Mouse (Mus musculus) CD4-positive, CD25-positive, alpha-beta regulatory T cell, adult 4 months (primary cell): Measurements from ENCODE around the gene Il3. TPM values are rescaled to one million over a fixed set of nuclear protein-coding genes. Genes with fewer than 3 reads are reported as not detected.
"Not testable (repeated sequence)": the region's sequence is repeated elsewhere in the genome, so short reads cannot be mapped to it uniquely, and the experiment has no call there.

Experiments used
- ATAC-seq: one replicate; pipeline ENCODE4 v1.8.0; 2017
- polyA plus RNA-seq, 2 experiments: library from polyadenylated mRNA; unstranded; fragments of 100-300 nt; shearing (Covaris generic); gene quantifications; one replicate each; pipeline ENCODE4 v1.2.1; 2017

Gene Il3
- not detected for polyA plus RNA-seq

DNA sequence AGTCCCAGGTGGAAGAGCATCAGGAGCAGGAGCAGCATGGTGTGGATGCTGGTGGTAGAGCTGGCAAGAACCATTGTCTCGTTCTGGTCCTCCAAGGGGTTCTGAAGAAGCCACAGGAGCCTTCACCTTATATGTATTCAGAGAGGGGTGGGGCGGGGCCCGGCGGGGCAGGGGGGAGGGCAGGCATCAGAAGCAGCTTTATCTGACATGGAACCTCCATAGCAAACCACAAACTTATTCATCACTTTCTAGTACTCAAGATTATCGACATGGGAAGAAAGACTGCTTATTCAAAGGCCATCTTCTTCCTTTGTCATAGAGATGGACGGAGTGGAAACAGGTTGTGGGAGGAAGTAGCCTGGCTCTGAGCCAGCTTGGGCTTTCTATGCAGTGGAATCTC is at the start of gene Il3:
TSS of gene Il3 (minus strand) at position 101 of the 400 bp plus-strand sequence.
- no peak for ATAC-seq

DNA sequence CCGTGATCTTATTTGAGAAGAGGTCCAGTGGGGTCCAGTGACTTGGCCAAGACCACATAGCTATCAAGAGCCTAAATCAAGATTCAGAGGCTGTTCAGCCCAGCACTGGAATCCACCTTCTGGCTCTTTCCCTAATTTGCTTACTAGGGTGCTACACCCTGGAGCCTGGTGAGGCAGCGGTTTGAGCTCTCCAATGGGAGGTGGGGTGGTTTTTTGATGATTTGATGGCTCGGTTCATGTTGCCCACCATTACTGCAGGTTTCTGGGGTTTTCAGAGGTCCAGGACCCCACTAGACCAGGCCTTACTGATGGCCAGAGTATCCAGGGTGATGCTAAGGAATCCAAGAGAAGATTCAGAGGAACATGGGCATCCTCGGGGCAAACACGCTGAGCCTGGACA is 48.3 kb upstream of the Il3 start:
- no peak for ATAC-seq

DNA sequence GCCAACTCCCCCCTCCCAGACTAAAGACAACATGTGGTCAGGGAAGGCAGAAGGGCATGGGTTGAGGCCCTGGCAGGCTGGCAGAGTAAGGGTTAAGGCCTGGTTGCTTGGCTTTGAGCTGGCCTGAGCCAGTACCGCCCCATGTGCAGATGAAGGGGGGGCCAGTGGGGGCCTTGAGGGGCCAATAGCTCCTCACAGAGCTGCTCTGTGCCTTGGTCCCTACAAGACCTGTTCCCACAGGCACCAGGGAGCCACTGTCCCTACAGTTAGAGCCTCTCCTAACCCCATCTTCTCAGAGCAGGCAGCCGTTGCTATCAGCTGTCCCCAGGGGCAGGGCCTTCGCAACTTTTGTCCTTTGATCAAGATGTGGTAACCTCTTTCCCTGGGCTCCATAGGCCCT is 47.7 kb upstream of the Il3 start:
- ATAC-seq = no peak

DNA sequence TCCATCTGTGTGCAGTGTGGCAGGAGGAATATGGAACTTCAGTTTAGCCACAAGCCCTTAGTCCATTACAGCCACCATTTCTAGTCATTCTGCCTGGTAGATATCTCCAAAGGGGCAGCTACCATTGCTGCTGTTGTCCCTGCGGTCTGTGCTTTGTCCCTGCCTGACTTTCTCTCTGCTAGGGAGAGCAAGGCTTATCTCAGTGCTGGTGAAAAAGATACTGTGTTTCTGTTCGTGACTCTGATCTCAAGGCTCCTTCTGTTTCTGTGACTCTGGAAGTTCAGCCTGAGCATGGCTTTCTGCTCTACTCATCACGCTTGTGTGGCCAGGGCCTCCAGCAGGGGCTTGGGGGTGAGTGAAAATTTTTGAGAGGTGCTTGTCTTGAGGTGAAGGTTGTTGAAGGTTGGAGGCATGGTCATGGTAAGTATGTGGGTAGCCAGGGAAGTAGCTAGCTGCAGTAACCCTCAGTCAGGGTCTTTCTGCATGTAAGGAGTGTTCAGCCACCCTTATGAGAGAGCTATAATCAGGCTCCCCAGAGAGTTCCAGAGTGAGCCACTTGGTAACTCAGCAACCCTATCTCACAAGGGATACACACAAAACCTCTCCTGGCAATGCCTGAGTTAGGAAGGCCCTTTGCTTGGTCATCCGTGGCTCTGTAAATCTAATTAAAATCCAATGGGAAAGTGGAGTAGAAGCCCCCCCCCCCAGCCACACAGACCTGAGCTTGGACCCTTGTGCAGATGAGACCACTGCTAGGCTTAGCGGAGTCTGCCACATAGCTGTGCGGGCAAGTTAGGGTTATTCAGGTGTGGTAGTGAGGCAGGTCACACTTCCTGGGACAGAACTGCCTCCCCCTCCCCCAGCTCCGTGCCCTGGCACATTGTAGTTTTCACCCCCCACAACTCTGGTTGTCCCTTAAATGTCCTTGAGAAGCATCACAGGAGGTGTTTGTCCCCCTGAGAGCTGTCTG is 46.6 kb upstream of the Il3 start:
- ATAC-seq = no peak

DNA sequence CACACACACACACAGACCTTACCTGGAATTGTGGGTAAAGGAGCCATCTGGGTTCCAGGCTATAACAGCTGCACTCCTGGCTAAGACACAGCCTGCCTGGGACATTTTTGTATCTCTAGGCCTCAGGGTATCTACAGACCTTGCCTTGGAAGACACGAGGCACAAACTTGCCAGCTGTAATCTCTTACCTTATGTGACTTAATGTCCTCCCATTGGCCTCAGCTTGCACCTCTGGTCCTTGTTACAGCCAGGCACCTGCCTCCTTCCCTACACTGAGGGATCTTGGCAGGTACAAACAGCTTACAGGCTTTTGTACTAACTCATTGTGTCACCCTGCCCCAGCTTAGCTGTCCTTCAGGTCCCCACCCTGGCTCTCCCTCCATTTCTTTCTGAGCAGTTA is 45.5 kb upstream of the Il3 start:
- ATAC-seq = no peak

DNA sequence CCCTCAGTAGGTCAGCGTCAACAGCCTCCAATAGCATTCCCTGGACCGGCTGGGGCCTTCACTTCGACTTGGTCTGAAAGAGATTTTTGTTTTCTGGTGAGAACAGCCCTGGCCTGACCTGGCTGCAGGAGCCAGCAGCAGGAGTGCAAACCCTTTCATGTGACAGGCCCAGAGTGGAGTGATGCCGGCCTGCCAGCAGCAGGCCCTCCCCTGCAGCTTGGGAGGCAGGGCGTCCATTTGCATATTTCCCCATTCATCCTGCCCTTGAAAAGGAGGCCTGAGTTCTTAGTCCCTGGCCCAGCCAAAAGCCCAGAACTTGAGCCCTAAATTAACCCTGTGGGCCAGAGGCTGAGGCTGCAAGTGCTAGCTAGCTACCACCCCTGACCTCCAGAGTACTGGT is 44.9 kb upstream of the Il3 start:
- no peak for ATAC-seq

DNA sequence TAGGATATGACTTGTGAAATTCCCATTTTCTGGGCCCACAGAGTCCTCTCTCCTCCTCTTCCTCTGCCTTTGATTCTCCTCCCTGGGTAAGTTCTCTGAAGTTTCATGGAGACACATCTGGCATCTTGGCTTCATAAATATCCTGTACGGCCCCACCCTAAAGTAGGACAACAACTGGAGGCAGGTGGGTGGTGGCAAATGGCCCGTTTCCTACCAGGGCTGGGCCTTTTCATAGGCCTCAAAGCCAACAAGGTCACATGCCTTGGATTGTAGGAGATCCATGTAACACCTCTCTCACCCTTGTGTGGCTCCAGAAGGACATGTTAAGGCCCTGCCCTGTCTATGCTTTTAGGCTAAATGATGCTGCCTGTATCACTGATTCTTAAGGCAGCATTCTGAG is 43.5 kb upstream of the Il3 start:
- ATAC-seq = no peak

DNA sequence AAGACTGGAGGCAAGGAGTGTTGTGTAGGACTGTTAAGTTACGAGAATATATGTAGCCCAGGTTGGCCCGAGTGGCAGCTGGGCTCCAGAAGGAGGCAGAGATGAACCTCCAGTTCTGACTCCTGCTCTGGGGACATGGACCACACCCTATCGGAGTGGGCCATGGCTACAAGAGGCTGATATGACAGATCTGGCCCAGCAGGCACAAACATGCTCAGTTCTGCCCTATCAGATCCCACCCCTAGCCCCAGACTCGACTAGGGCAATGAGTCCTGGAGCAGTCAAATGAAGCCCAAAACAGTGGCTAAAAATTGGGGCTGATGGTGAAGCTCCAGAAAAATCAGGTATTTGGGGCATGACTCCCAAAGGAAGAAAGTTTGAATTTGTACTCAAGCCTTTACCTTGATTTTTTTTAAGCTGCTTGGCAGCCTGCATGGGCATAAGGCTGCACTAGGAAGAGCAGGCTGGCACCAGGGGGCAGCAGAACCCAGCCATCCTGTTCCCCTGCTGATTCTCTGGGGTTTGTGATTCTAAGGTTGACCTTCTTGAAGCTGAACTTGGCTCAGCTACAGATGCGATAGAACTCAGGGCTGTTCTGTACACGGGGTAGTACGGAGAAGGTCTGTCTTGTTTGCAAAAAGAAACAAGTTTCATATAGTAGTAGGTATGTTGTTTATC is 40.2 kb upstream of the Il3 start:
- ATAC-seq = no peak

DNA sequence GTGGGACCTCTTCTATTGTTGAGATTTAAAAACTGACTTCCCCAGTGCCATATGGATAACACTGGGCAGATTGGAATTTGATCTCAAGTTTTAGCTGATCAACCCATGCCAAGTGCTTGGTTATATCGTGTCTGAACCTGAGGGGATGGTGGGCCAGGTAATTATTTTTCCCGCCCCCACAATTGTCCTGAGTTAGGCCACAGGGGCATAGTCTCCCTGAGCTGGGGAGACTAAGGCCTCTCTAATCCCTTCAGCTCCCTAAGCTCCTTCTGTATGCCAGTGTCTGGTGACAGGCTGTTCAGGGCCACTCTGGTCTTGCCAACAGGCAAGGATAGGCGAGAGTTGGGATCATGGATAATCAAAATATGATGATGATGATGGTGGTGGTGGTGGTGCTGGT is 38.3 kb upstream of the Il3 start:
- ATAC-seq = no peak

DNA sequence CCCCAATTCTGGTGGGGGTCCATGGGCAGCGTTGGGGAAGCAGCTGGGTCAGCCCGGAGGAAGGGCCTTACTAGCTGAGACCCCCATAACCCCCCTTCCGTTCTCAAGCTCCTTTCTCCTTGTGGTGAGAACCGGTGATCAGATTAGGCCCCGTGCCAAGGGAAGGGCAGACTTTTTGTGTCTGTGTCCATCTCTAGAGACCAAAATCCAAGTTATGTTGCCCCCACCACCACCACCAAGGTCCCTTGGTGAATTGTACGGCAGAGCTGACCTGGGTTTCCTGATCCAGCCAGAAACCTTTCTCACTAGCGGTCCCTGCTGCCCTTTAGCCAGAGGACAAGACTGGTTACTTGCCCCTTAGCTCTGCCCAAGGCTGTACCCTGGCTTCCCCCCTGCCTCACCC is 37.4 kb upstream of the Il3 start:
- ATAC-seq = no peak

DNA sequence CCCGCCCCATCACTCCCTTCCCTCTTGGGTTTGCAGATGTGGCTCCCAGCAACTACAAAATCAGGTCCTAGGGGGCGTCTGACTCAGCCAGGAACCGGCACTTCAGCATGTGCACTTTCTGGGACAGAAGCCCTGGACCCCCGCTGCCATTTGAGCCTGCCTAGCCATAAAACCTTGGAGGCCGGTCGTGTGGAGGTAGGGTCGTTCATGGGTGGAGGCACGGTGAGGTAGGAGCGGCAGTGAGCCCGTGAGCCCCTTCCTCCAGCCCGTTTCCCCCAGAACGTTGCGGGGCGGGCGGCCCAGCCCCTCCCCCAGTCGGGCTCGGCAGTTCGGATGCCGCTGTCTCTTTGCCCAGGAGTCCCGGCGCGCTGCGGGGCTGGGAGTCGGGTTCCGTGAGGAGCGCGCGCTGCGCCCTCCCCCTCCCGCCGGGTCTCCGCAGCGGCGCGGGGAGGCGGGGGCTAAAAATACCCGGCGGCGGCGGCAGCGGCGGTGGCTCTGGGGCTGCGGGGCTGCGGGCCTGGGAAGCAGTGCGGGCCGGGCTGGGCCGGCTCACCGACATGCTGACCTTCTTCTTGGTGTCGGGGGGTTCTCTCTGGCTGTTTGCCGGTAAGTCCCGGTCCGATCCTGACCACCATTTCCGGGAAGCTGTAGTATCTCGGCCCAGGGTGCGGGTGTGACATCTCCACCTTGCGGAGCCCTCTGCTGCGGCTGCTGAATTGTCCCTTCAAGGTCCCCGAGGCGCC is 36.8 kb upstream of the Il3 start, which contains the start of gene Acsl6:
TSS of gene Acsl6 (plus strand) at position 71 of the 743 bp plus-strand sequence.
- ATAC-seq = no peak

DNA sequence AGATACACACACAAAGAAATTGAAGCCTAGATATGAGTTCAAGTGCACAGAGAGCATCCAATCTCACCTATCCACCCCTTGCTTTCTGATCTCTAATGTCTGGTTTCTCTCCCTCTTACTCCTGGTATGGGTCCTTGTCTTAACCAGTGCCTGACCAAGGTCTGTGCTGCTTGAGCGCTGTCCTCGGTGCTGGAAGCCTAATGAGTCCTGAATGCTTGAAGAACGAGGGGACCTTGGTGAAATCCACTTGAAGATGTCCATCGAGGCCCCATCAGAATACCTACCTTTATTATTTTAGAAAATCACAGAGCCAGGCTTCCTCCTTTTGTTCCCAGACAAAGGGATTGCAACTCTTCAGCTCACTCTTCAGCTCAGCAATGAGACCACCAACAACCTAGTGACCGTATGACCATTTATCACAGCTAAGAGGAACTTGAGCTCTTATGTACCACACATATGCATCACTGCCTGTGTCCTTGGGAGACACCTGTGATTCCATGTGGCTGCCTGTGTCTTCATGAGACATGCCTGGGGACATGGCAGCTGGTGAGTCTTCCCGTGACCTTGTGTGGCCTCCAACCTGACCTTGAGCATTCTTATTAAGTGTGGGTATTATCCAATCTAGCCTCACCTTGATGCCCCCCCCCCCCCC is 36.1 kb upstream of the Il3 start:
- ATAC-seq = no peak

DNA sequence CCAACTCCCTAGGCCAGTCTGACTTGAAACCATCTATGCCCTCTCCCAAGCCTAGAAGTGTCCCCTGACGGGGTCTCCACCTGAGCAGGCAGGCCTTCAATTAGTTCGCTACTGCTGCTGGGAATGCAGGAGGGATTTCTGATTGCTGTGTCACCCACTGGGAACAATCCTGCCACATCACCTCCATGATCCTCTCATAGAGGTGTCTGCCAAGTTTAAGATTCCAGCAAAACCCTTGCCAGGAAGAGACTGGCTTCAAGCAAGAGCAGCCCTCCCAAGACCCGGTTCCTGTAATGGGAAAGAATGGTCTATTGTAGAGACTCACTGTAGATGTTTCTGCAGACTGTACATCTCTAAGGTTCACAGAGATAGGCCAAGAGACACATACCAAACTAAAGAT is 35.5 kb upstream of the Il3 start:
- ATAC-seq = no peak

DNA sequence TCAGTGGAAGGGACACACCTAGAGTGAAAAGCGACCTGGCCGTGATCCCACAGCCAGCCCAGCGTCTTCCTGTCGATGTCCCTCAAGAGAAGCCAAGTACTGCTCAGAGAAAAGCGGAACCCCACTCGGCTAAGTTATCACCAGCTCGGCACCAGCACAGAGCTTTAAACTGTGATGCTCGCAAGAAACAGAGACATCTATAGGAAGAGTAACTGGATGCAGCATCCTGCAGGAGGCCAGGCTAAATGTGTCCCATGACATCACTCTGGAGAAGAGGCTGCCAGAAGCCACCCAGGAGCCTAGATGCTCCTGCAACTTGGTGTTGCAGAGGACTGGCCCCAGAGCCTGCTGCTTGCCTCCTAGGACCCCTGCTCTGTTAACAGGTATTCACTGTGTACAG is 34.9 kb upstream of the Il3 start:
- no peak for ATAC-seq

DNA sequence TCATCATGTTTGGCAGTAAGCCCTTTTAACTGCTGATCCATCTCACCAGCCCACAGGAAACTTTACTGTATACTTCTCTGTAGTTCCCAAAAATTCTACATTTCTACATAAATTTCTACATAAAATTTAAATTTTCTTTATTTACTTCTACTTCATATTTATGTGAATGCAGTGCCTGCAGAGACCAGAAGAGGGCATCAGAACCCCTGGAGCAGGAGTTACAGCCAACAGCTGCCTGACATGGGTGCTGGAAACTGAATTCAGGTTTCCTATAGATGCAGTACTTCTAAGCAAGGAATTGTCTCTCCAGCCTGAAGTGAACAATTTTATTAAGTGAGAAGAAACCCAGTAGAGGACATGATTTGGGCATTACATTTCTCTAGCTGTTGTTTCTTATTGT is 31.7 kb upstream of the Il3 start:
- ATAC-seq = no peak

DNA sequence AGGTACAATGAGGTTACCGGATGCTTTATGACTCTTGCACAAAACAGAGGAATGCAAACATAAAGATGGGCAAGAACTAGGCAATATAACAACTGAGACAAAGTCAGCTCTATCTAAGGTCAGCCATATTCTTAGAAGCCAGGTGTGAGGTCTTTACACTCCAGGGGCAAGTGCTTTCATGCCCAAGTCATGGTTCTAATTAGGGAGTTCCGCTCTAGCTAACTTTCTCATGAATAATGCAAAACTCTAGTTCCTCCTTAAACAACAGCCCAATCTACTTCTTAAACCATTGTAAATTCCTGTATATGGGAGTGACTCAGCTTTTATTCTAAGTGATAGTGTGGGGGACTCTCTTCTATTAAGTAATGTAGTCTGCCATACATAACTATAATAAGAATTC is 30.4 kb upstream of the Il3 start:
- not testable (repeated sequence) for ATAC-seq

DNA sequence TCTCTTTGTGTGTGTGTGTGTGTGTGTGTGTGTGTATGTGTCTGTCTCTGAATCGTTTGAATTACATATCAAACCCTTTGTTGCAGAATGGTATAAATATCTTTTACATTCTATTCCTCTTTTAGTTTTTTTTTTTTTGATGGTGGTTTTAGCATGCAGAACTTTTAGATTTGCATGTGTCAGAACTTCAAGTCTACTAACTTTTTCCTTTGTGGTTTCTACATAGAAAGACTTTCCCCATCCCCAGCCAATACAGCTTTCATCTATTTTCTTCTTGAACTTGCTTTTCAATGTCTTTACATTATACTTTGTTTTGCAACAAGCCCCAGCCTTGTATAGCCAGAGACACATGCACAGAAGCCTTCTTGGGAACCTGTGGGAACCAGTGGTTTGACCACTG is 29.7 kb upstream of the Il3 start:
- no peak for ATAC-seq

DNA sequence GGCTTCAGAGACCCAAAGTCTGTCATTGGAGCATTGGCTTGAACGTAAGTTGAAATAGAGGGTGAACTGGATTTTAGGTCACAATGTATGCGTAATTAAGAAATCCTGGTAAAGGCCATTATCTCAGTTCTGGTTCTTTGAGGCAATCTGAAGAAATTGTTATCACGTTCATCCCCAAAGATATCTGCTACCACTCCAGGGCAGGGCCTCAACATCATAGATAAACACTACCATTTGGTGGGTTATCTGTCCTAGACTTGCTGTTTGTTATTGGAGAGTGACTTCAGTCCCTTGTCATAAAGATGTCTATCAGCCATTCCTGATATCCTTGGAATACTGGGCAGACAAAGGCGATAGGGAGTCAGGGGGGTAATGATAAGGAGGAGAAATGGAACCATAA is 28.9 kb upstream of the Il3 start:
- ATAC-seq = no peak

DNA sequence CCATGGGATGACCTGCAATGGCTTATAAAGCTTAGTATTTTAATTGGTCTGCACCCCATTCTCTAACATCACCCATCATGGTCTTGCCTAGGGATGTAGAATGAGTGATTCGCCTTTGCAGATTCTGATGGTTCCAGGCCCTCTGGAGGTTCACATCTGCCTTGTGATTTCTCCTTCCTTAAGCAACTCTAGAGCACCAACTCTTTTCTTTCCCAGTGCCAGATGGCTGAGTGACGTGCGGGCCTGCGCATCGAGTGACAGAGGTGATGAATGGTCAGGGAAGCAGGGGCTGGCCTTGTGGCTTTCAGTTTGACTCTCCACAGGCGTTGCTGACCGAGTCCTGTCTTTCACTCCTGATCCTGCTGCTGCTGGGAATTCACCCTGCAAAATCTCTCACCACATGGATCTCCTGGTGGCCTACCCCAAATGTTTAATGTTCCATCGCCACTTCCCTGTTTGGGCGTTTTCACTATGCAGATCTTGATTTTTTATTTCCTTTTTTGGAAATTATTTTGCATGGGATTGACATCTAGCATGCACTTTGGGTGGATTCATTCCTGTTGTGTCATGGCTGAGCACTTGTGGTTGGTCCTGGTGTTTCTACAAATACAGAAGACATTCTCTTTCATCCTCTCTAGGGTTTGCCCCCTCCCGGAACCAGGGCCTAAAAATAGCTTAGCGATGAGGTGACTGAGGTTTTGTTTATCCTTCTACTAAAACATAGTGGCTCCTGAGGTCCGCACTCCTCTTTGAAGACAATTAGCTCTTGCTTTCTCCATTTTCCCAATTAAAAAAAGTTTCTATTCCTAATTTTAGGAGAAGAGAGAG is 27.1 kb upstream of the Il3 start:
- no peak for ATAC-seq

DNA sequence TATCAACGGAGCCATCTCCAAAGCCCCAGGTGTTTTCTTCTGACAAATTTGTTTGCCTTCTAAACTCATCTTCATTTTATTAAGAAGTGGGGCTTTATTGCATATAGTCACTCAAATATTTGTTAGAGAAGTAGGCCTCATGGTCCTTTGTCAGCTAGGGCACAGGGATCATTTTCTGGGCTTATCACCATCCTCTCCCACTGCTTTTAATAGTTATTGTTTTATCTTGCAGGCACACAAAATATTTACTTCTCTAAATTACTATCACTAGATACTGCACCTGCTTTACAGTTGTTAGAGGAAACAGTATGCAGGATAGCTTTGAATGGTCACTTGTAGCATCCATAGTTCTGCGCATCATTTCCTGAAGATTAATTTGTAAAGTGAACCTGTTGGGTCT is 25.1 kb upstream of the Il3 start:
- ATAC-seq = no peak

DNA sequence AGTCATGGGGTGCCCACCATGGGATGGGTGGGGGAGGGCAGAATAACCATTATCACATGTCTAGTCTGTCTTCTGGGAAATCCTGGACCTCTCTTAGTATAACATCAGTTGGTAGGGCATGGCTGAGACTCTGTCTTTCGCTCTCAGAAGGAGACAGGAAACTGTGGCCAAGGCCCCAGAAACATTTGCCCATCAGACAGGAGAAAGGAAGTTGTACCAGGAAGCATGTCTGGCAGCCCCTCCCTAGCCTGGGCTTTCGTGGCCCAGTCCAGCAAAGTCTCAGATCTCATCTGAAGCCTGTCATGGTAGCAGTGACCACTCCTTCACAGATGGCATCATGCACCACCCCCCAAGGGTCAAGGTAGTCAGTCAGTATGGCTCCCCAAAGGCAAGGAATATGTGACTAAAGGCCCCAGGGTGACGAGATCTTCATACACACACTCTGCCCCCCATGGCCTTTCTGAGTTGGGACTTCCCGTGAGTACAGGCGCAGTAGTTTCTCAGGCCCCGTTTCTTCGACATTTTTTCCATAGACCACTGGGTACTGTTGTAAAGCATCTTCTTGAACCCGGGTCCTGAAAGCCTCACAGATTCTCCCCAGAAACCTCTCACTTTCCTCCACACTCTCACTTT is 20.9 kb upstream of the Il3 start:
- ATAC-seq = peak; percentile 17
